Mouse (Mus musculus) B cell, adult 62 days (primary cell): ENCODE results near the gene Aen. TPM values are rescaled to one million over a fixed set of nuclear protein-coding genes. Genes with fewer than 3 reads are reported as not detected.

Experiments used
- total RNA-seq: library from RNA; stranded (reverse); gene quantifications from 4 replicates; pipeline ENCODE4 v1.2.4, GENCODE M21; 2023

Aen gene
- total RNA-seq: 23.9 to 35.3 TPM (median 29.7 TPM) in 4 replicates

GRCm38 (mm10) chr7:78895653-78896333, at the start of gene Aen:
Gene Aen, plus strand, starts transcription at chr7:78895854.

GRCm38 (mm10) chr7:78846737-78847434, 48.8 kb upstream of the Aen start, which contains the start of gene Det1:
Gene Det1, minus strand, starts transcription at chr7:78847263.

GRCm38 (mm10) chr7:78912974-78913474, 17.4 kb downstream of the Aen start, which contains the start of gene Isg20:
Gene Isg20, plus strand, starts transcription at chr7:78913424.

Other genes starting within 250 kb of the Aen start
- 0.34 TPM in 1 of 4 replicates, not detected in the others for gene Ntrk3, start 157.8 kb upstream of the Aen start, total RNA-seq
- gene Mrps11, start 112.7 kb upstream of the Aen start, total RNA-seq: 16.8 to 27.6 TPM (median 18.4 TPM) in 4 replicates
- 21.7 to 26.2 TPM (median 24.8 TPM) in 4 replicates for gene Mrpl46, start 112.3 kb upstream of the Aen start, total RNA-seq
- 12.7 to 19.9 TPM (median 14.8 TPM) in 4 replicates for gene Det1, start 48.6 kb upstream of the Aen start, total RNA-seq
- gene Isg20, start 17.6 kb downstream of the Aen start, total RNA-seq: 16.1 to 22.5 TPM (median 19.8 TPM) in 4 replicates
- not detected in 4 replicates for gene Acan, start 157.6 kb downstream of the Aen start, total RNA-seq
- 0.72 to 1.8 TPM in 2 of 4 replicates, not detected in the others for gene Hapln3, start 235.2 kb downstream of the Aen start, total RNA-seq